Mouse (Mus musculus) frontal cortex, postnatal 10 days (tissue): ENCODE measurements at regions not wholly inside any gene's neighbourhood (a gene's known extent, or its start where the extent isn't known, plus 50 kb on each side); places are given as distances from the start of the nearest gene placed in this dataset.
"Not testable (repeated sequence)": the region's sequence is repeated elsewhere in the genome, so short reads cannot be mapped to it uniquely, and the experiment has no call there.

ENCODE experiments used
- DNase-seq, 2 experiments: peaks; one replicate each; pipeline ENCODE4 v3.0.0; 2022; ENCODE audit warnings: low spot score in 2 of 2, mixed read lengths in 1 of 2

GRCm38 (mm10) chr3:124156255-124156654 is 164.4 kb upstream of the Tram1l1 start:
- DNase-seq = no peak

GRCm38 (mm10) chr3:124157858-124158655 is 162.6 kb upstream of the Tram1l1 start:
- DNase-seq = no peak

GRCm38 (mm10) chr3:124193331-124193730 is 127.3 kb upstream of the Tram1l1 start:
- DNase-seq = not testable (repeated sequence)

- not testable (repeated sequence) for DNase-seq
Observed at GRCm38 (mm10) chr3:124200226-124200940, 120.3 kb upstream of the Tram1l1 start.

GRCm38 (mm10) chr3:124217131-124217530 is 103.5 kb upstream of the Tram1l1 start:
- no peak for DNase-seq

GRCm38 (mm10) chr3:124225982-124226381 is 94.7 kb upstream of the Tram1l1 start:
- no peak for DNase-seq

GRCm38 (mm10) chr3:124227701-124228100 is 93.0 kb upstream of the Tram1l1 start:
- DNase-seq = no peak

- no peak for DNase-seq
Observed at GRCm38 (mm10) chr3:124240936-124241733, 79.5 kb upstream of the Tram1l1 start.

- DNase-seq = no peak
Observed at GRCm38 (mm10) chr3:124241734-124242006, 79.0 kb upstream of the Tram1l1 start.

- no peak for DNase-seq
Observed at GRCm38 (mm10) chr3:124262150-124262549, 58.5 kb upstream of the Tram1l1 start.

- no peak for DNase-seq
Observed at GRCm38 (mm10) chr3:124266821-124267220, 53.8 kb upstream of the Tram1l1 start.

GRCm38 (mm10) chr3:124270506-124270905 is 50.1 kb upstream of the Tram1l1 start:
- DNase-seq = no peak
